Mouse (Mus musculus) lung, postnatal 0 days (tissue): Measurements from ENCODE around the gene Kcnip4.

Source experiments
- CTCF ChIP-seq: IDR thresholded peaks from 2 replicates; pipeline ENCODE4 v1.5.1; 2016; ENCODE audit warnings: antibody characterized with exemption, mild to moderate bottlenecking
- EP300 ChIP-seq: IDR thresholded peaks from 2 replicates; pipeline ENCODE4 v1.6.1; 2016; ENCODE audit warnings: antibody characterized with exemption, mild to moderate bottlenecking, control low read depth

GRCm38 (mm10) chr5:48737640-48738039, 787.1 kb downstream of the Kcnip4 start:
- no peak for TF ChIP-seq EP300
- TF ChIP-seq CTCF = peak; percentile 23
